Mouse (Mus musculus) MEL (cell line): Measurements from ENCODE around the gene Gm21969. TPM values are rescaled to one million over a fixed set of nuclear protein-coding genes. Genes with fewer than 3 reads are reported as not detected.
A peak's percentile ranks its signal among the peaks of the same experiment; 100 is the strongest.

Experiments
- DNase-seq: peaks from one replicate; pipeline ENCODE4 v3.0.0; 2011; ENCODE audit warnings: low read depth, low spot score
- H3K27ac ChIP-seq: 2 replicates; pipeline ENCODE4 v1.5.1; 2012; ENCODE audit warnings: low read depth, mild to moderate bottlenecking, control low read depth, low read length, moderate library complexity; ENCODE audit not compliant: control insufficient read depth
- H3K27me3 ChIP-seq, 2 experiments: fragments of 150-350 bp in 1 of 2; sonication (generic) in 1 of 2; 2 replicates each; pipeline ENCODE4 v1.6.1; 2012; ENCODE audit warnings: low read length in 2 of 2, mild to moderate bottlenecking in 2 of 2, improper control_type of control experiment in 1 of 2, moderate library complexity in 1 of 2; ENCODE audit not compliant: insufficient read depth in 2 of 2, control insufficient read depth in 1 of 2
- H3K36me3 ChIP-seq, 2 experiments: 2 replicates each; pipeline ENCODE4 v1.6.1; 2012 to 2014; ENCODE audit warnings: low read length in 2 of 2, improper control_type of control experiment in 1 of 2, inconsistent platforms in 1 of 2, mild to moderate bottlenecking in 1 of 2; ENCODE audit not compliant: insufficient read depth in 2 of 2, control insufficient read depth in 1 of 2
- H3K4me1 ChIP-seq, 2 experiments: fragments of 150-350 bp in 1 of 2; sonication (generic) in 1 of 2; 2 replicates each; pipeline ENCODE4 v1.6.1; 2012; ENCODE audit warnings: low read length in 2 of 2, improper control_type of control experiment in 1 of 2, mild to moderate bottlenecking in 1 of 2; ENCODE audit not compliant: insufficient read depth in 2 of 2, control insufficient read depth in 1 of 2
- H3K4me3 ChIP-seq, 2 experiments: fragments of 150-350 bp in 1 of 2; sonication (generic) in 1 of 2; 2 replicates each; pipeline ENCODE4 v1.5.1; 2012; ENCODE audit warnings: low read depth in 2 of 2, low read length in 2 of 2, mild to moderate bottlenecking in 2 of 2, moderate library complexity in 2 of 2, control low read depth in 1 of 2, improper control_type of control experiment in 1 of 2; ENCODE audit not compliant: control insufficient read depth in 1 of 2, insufficient read depth in 1 of 2
- H3K79me2 ChIP-seq: 2 replicates; pipeline ENCODE4 v1.6.1; 2012; ENCODE audit warnings: mild to moderate bottlenecking, low read length, moderate library complexity; ENCODE audit not compliant: control insufficient read depth, poor library complexity, insufficient read depth
- H3K9ac ChIP-seq: 2 replicates; pipeline ENCODE4 v1.6.1; 2012; ENCODE audit warnings: low read depth, mild to moderate bottlenecking, control low read depth, low read length, moderate library complexity; ENCODE audit not compliant: control insufficient read depth, poor library complexity, severe bottlenecking
- H3K9me3 ChIP-seq: fragments of 150-350 bp; sonication (generic); replicated peaks from 2 replicates; pipeline ENCODE4 v1.6.1; 2012; ENCODE audit warnings: mild to moderate bottlenecking, low read length, improper control_type of control experiment, moderate library complexity; ENCODE audit not compliant: insufficient read depth
- BHLHE40 ChIP-seq: IDR thresholded peaks from 2 replicates; pipeline ENCODE4 v1.6.1; 2012; ENCODE audit warnings: low read depth, mild to moderate bottlenecking, inconsistent platforms, low read length, improper control_type of control experiment, borderline replicate concordance
- CHD1 ChIP-seq: IDR thresholded peaks from 2 replicates; pipeline ENCODE4 v1.6.1; 2012; ENCODE audit warnings: low read depth, mild to moderate bottlenecking, inconsistent platforms, low read length, improper control_type of control experiment
- CHD2 ChIP-seq: IDR thresholded peaks from 2 replicates; pipeline ENCODE4 v1.6.1; 2011; ENCODE audit warnings: low read length, improper control_type of control experiment
- CTCF ChIP-seq, 3 experiments: IDR thresholded peaks in 2 of 3; conservative IDR thresholded peaks in 1 of 3; 2 replicates each; pipeline ENCODE4 v1.5.1; 2011 to 2012; ENCODE audit warnings: low read length in 3 of 3, low read depth in 2 of 3, mild to moderate bottlenecking in 2 of 3, improper control_type of control experiment in 1 of 3, inconsistent platforms in 1 of 3, mixed read lengths in 1 of 3, moderate library complexity in 1 of 3; ENCODE audit not compliant: control insufficient read depth in 1 of 3, insufficient read depth in 1 of 3, poor library complexity in 1 of 3, severe bottlenecking in 1 of 3
- E2F4 ChIP-seq: IDR thresholded peaks from 2 replicates; pipeline ENCODE4 v1.6.1; 2011; ENCODE audit warnings: low read depth, low read length, improper control_type of control experiment, borderline replicate concordance
- ELF1 ChIP-seq: IDR thresholded peaks from 2 replicates; pipeline ENCODE4 v1.6.1; 2014; ENCODE audit warnings: low read depth, mild to moderate bottlenecking, inconsistent platforms, low read length, improper control_type of control experiment, moderate library complexity
- EP300 ChIP-seq, 2 experiments: IDR thresholded peaks; 2 replicates each; pipeline ENCODE4 v1.6.1; 2011; ENCODE audit warnings: improper control_type of control experiment in 2 of 2, low read length in 2 of 2, low read depth in 1 of 2, mild to moderate bottlenecking in 1 of 2
- ETS1 ChIP-seq: IDR thresholded peaks from 2 replicates; pipeline ENCODE4 v1.6.1; 2012; ENCODE audit warnings: low read depth, mild to moderate bottlenecking, inconsistent platforms, low read length, improper control_type of control experiment, moderate library complexity
- GABPA ChIP-seq: IDR thresholded peaks from 2 replicates; pipeline ENCODE4 v1.6.1; 2012; ENCODE audit warnings: low read depth, mild to moderate bottlenecking, inconsistent platforms, low read length, improper control_type of control experiment, moderate library complexity
- GATA1 ChIP-seq: IDR thresholded peaks from 2 replicates; pipeline ENCODE4 v1.6.1; 2011; ENCODE audit warnings: low read depth, low read length, improper control_type of control experiment
- HCFC1 ChIP-seq: IDR thresholded peaks from 2 replicates; pipeline ENCODE4 v1.6.1; 2012; ENCODE audit warnings: low read depth, mild to moderate bottlenecking, inconsistent platforms, low read length, improper control_type of control experiment, moderate library complexity
- KAT2A ChIP-seq: conservative IDR thresholded peaks from 2 replicates; pipeline ENCODE4 v1.6.1; 2012; ENCODE audit warnings: low read depth, low read length, improper control_type of control experiment, inconsistent platforms
- MAFK ChIP-seq: IDR thresholded peaks from 2 replicates; pipeline ENCODE4 v1.6.1; 2011; ENCODE audit warnings: low read depth, mild to moderate bottlenecking, low read length, improper control_type of control experiment, borderline replicate concordance
- MAX ChIP-seq: IDR thresholded peaks from 2 replicates; pipeline ENCODE4 v1.6.1; 2011; ENCODE audit warnings: low read length, improper control_type of control experiment
- MAZ ChIP-seq: IDR thresholded peaks from 2 replicates; pipeline ENCODE4 v1.6.1; 2012; ENCODE audit warnings: low read depth, mild to moderate bottlenecking, inconsistent platforms, low read length, improper control_type of control experiment
- MEF2A ChIP-seq: IDR thresholded peaks from 2 replicates; pipeline ENCODE4 v1.6.1; 2014; ENCODE audit warnings: low read depth, mild to moderate bottlenecking, inconsistent platforms, low read length, improper control_type of control experiment; ENCODE audit not compliant: poor library complexity, insufficient replicate concordance, severe bottlenecking; ENCODE audit errors: extremely low read depth
- MYB ChIP-seq: IDR thresholded peaks from 2 replicates; pipeline ENCODE4 v1.6.1; 2011; ENCODE audit warnings: mild to moderate bottlenecking, low read depth, low read length, improper control_type of control experiment
- MYC ChIP-seq: IDR thresholded peaks from 2 replicates; pipeline ENCODE4 v1.6.1; 2011; ENCODE audit warnings: low read depth, mild to moderate bottlenecking, low read length, improper control_type of control experiment, moderate library complexity
- NELFE ChIP-seq: IDR thresholded peaks from 2 replicates; pipeline ENCODE4 v1.6.1; 2011; ENCODE audit warnings: low read depth, low read length, improper control_type of control experiment
- NRF1 ChIP-seq: IDR thresholded peaks from 2 replicates; pipeline ENCODE4 v1.6.1; 2014; ENCODE audit warnings: low read depth, mild to moderate bottlenecking, inconsistent platforms, low read length, improper control_type of control experiment, moderate library complexity; ENCODE audit not compliant: poor library complexity, insufficient read depth, severe bottlenecking
- POLR2A ChIP-seq, 2 experiments: IDR thresholded peaks; 2 replicates each; pipeline ENCODE4 v1.6.1; 2011 to 2012; ENCODE audit warnings: low read length in 2 of 2, mild to moderate bottlenecking in 2 of 2, control low read depth in 1 of 2, improper control_type of control experiment in 1 of 2, low read depth in 1 of 2, moderate library complexity in 1 of 2; ENCODE audit not compliant: control insufficient read depth in 1 of 2, insufficient read depth in 1 of 2, poor library complexity in 1 of 2
- POLR2AphosphoS5 ChIP-seq: IDR thresholded peaks from 2 replicates; pipeline ENCODE4 v1.6.1; 2012; ENCODE audit warnings: low read depth, borderline replicate concordance, mild to moderate bottlenecking, inconsistent platforms, low read length, moderate library complexity, mixed read lengths
- RAD21 ChIP-seq: IDR thresholded peaks from 2 replicates; pipeline ENCODE4 v1.6.1; 2011; ENCODE audit warnings: mild to moderate bottlenecking, low read depth, low read length, improper control_type of control experiment
- RCOR1 ChIP-seq: IDR thresholded peaks from 2 replicates; pipeline ENCODE4 v1.6.1; 2012; ENCODE audit warnings: low read depth, mild to moderate bottlenecking, inconsistent platforms, low read length, improper control_type of control experiment
- SIN3A ChIP-seq: IDR thresholded peaks from 2 replicates; pipeline ENCODE4 v1.6.1; 2012; ENCODE audit warnings: low read length, improper control_type of control experiment, inconsistent platforms
- SMC3 ChIP-seq: IDR thresholded peaks from 2 replicates; pipeline ENCODE4 v1.6.1; 2011; ENCODE audit warnings: low read depth, low read length, improper control_type of control experiment
- TAL1 ChIP-seq: IDR thresholded peaks from 2 replicates; pipeline ENCODE4 v1.6.1; 2012; ENCODE audit warnings: mild to moderate bottlenecking, inconsistent platforms, low read length, moderate library complexity, mixed read lengths
- TBP ChIP-seq: IDR thresholded peaks from 2 replicates; pipeline ENCODE4 v1.8.0; 2011; ENCODE audit warnings: low read depth, low read length, improper control_type of control experiment
- UBTF ChIP-seq: IDR thresholded peaks from 2 replicates; pipeline ENCODE4 v1.6.1; 2012; ENCODE audit warnings: low read depth, mild to moderate bottlenecking, inconsistent platforms, low read length, improper control_type of control experiment, moderate library complexity, borderline replicate concordance; ENCODE audit not compliant: insufficient read depth
- USF1 ChIP-seq: IDR thresholded peaks from 2 replicates; pipeline ENCODE4 v1.6.1; 2014; ENCODE audit warnings: low read depth, mild to moderate bottlenecking, inconsistent platforms, low read length, improper control_type of control experiment, moderate library complexity
- USF2 ChIP-seq, 2 experiments: IDR thresholded peaks; 2 replicates each; pipeline ENCODE4 v1.6.1; 2011 to 2012; ENCODE audit warnings: improper control_type of control experiment in 2 of 2, low read length in 2 of 2, borderline replicate concordance in 1 of 2, inconsistent platforms in 1 of 2, low read depth in 1 of 2, mild to moderate bottlenecking in 1 of 2; ENCODE audit not compliant: insufficient read depth in 1 of 2
- ZC3H11A ChIP-seq: IDR thresholded peaks from 2 replicates; pipeline ENCODE4 v1.6.1; 2012; ENCODE audit warnings: low read depth, mild to moderate bottlenecking, inconsistent platforms, low read length, improper control_type of control experiment
- ZMIZ1 ChIP-seq: IDR thresholded peaks from 2 replicates; pipeline ENCODE4 v1.6.1; 2012; ENCODE audit warnings: low read depth, mild to moderate bottlenecking, inconsistent platforms, low read length, improper control_type of control experiment, moderate library complexity
- ZNF384 ChIP-seq: IDR thresholded peaks from 2 replicates; pipeline ENCODE4 v1.6.1; 2012; ENCODE audit warnings: low read depth, mild to moderate bottlenecking, inconsistent platforms, low read length, improper control_type of control experiment
- polyA plus RNA-seq, 2 experiments: library from polyadenylated mRNA; stranded (reverse) in 1 of 2; unstranded in 1 of 2; fragments of >175 nt in 1 of 2; fragments of >200 nt in 1 of 2; gene quantifications; 2 replicates each; pipeline versions ENCODE4 v1.2.1 to v1.2.4; 2012; ENCODE audit warnings: low replicate concordance in 2 of 2, low read depth in 1 of 2; ENCODE audit not compliant: insufficient read length in 2 of 2, insufficient read depth in 1 of 2, missing spikeins in 1 of 2
- total RNA-seq: library from RNA; depleted of rRNA; stranded (reverse); fragments of 300-350 nt; gene quantifications from 2 replicates; pipeline ENCODE4 v1.2.3, GENCODE M21; 2012

Gene Gm21969
- total and polyA plus RNA-seq, 3 experiments, result 0.03 TPM; not detected in 2

DNA sequence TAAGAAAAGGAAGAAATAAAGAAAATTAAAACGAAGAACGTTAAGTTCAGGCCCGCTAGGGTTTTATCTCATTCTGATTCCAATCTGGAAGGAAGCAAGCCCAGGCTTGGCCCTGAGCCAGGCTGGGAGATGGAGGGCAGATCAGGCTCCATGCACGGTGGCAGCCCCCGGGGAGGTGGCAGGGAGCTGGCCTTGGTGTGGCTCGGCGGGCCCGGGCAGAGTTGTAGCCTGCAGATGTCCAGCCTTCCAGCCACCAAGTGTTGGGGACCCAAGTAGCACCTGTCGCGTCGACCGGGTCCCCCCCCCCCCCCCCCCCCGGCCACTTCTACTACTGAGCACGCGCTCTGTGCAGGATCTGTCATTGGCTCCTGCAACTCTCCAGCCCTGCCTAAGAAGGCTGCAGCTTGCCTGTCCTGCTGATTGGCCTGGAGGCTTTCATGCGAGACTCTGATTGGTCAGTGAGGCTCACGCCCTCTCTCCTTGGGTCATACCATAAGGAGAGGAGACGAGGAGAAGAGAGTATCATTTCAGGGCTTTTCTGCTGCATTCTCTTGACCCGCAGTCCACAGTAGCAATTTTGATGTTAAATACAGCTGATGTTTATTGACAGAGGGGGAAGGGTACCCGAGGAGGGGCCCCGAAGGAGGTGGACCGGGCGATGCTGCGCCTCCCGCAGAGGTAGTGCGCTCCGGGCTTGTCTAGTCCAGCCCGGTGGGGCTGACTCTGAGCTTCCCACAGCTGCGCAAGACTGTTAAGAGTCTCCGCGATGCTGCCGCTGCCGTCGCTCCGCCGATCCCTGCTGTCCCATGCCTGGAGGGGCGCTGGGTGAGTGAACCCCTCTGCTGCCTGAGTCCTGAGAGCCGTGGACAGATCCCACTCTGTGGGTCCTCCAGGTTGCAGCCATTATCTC, 19.6 kb downstream of the Gm21969 start, which contains the start of gene Aldh4a1:
Gene Aldh4a1, plus strand, starts transcription at position 494 of the 910 bp plus-strand sequence.
- H3K36me3 ChIP-seq, result peaks cover 0 to 5% of the 10 kb centered on the region in 2 experiments; a peak in 2 of 4 replicates
- H3K27me3 ChIP-seq, result no peaks in the 10 kb centered on the region
- H3K79me2 ChIP-seq, result no peaks in the 10 kb centered on the region; the same call in 1 of the 2 replicates
- peak within 1 kb of the TSS; percentile 79 for H3K9ac ChIP-seq
- H3K9me3 ChIP-seq, result no peaks in the 10 kb centered on the region
- peak; percentile 98 for DNase-seq
- peaks cover 2 to 8% of the 10 kb centered on the region in 2 experiments; a peak in 3 of 4 replicates for H3K4me1 ChIP-seq
- H3K4me3 ChIP-seq, result peak within 1 kb of the TSS; percentile 82 to 93
- peak within 1 kb of the TSS; percentile 90 for H3K27ac ChIP-seq
- no peak for TF ChIP-seq USF2 (IDR thresholded peaks at IDR 0.05; ENCODE audit: borderline replicate concordance in 1 of 2, insufficient read depth in 1 of 2, low read depth in 1 of 2, low read length in 2 of 2)
- peak; percentile 59; the same call in 1 of the 2 replicates for TF ChIP-seq MAZ
- TF ChIP-seq CHD1, result peak; percentile 100
- peak; percentile 46; the same call in 1 of the 2 replicates for TF ChIP-seq TAL1
- peak; percentile 49 to 69; a peak in 2 of 4 replicates for TF ChIP-seq EP300 (IDR thresholded peaks at IDR 0.05; ENCODE audit: low read depth in 1 of 2, low read length in 2 of 2)
- TF ChIP-seq CHD2, result no peak
- 0 out of 2 replicates have a peak, but pooled peaks have one; percentile 22 for TF ChIP-seq MYC
- TF ChIP-seq POLR2A (IDR thresholded peaks at IDR 0.05; ENCODE audit: control insufficient read depth in 1 of 2, insufficient read depth in 1 of 2, low read depth in 1 of 2, low read length in 2 of 2, poor library complexity in 1 of 2), result peak; percentile 66 to 78
- peak; percentile 71 for TF ChIP-seq NELFE
- TF ChIP-seq POLR2AphosphoS5, result no peak
- TF ChIP-seq CTCF (IDR thresholded peaks at IDR 0.05 in 2 of 3, conservative IDR thresholded peaks at IDR 0.05 in 1 of 3; ENCODE audit: control insufficient read depth in 1 of 3, insufficient read depth in 1 of 3, low read depth in 2 of 3, low read length in 3 of 3, poor library complexity in 1 of 3, severe bottlenecking in 1 of 3), result no peak
- peak; percentile 51; the same call in 1 of the 2 replicates for TF ChIP-seq MAX
- TF ChIP-seq UBTF, result no peak
- TF ChIP-seq HCFC1, result peak; percentile 77
- TF ChIP-seq RCOR1, result peak; percentile 59; the same call in 1 of the 2 replicates
- TF ChIP-seq USF1, result peak; percentile 52; the same call in 1 of the 2 replicates
- TF ChIP-seq MAFK, result no peak
- TF ChIP-seq E2F4, result no peak
- 0 out of 2 replicates have a peak, but pooled peaks have one; percentile 30 for TF ChIP-seq MEF2A
- TF ChIP-seq ZMIZ1, result peak; percentile 89
- TF ChIP-seq KAT2A, result no peak; the same call in 1 of the 2 replicates
- peak; percentile 65 for TF ChIP-seq NRF1
- peak; percentile 84; the same call in 1 of the 2 replicates for TF ChIP-seq TBP
- peak; percentile 59; the same call in 1 of the 2 replicates for TF ChIP-seq BHLHE40
- TF ChIP-seq RAD21, result no peak
- peak; percentile 83 for TF ChIP-seq GATA1
- no peak for TF ChIP-seq ZC3H11A
- TF ChIP-seq SMC3, result no peak
- no peak for TF ChIP-seq ZNF384
- TF ChIP-seq GABPA, result no peak
- TF ChIP-seq ELF1, result no peak
- TF ChIP-seq MYB, result no peak
- TF ChIP-seq SIN3A, result peak; percentile 82
- TF ChIP-seq ETS1, result peak; percentile 65
